Mouse (Mus musculus) left cerebral cortex, adult 2 months (tissue): ENCODE measurements around the gene Syt16. TPM values are rescaled to one million over a fixed set of nuclear protein-coding genes. Genes with fewer than 3 reads are reported as not detected.

Experiments
- DNase-seq, 2 experiments: peaks; one replicate each; pipeline ENCODE4 v3.0.0; 2021 to 2022; ENCODE audit warnings: low spot score in 2 of 2, mixed read lengths in 1 of 2; ENCODE audit errors: extremely low spot score in 1 of 2
- H3K27ac ChIP-seq: fragments of 200-600 bp; 2 replicates; pipeline ENCODE4 v1.8.1; 2022
- H3K4me3 ChIP-seq: fragments of 200-600 bp; 2 replicates; pipeline ENCODE4 v1.8.1; 2022
- CTCF ChIP-seq: fragments of 200-600 bp; IDR thresholded peaks from 2 replicates; pipeline ENCODE4 v1.8.1; 2022; ENCODE audit warnings: antibody characterized with exemption, mild to moderate bottlenecking, moderate library complexity
- intact Hi-C: fragments of 180-260 bp; cut with DNase I; formaldehyde crosslinking; loops from one replicate; pipeline ENCODE4 v1.15.1; 2025
- total RNA-seq, 2 experiments: library from RNA; stranded (reverse); gene quantifications; 2 replicates each; pipeline ENCODE4 v1.2.3; 2021

The Syt16 gene
- total RNA-seq, 2 experiments from 2014 or later, result 78.1 to 82.7 TPM

DNA sequence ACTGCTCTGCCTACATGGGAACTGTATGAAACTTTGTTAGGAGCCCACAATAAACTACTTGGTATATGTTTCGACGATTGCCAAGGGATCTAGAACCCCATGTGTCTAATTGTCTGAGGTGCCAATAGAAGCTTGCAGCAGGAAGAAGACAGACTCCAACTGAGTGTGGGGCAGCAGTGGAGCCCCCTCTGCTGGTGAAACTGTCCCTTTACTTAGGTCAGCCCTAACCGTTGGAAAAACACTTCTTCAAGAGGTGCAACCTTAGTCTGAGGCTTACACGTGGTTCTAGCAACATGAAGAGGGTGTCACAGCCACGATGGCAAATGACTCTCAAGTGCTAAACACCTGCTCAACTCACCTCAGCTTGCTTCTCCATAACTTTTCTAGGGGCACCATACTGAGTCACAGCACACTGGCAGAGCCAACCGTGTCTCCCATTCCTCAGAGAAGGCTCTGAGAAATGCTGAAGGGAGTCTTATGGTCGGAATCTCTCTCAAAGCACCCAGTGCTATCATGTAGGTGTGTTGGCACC, 17.3 kb downstream of the Syt16 start:
- no peak overlapping the region for H3K27ac ChIP-seq
- intact Hi-C loops, result loop anchor here (5.0 to 10.0 kb wide), 2 partner anchors 277 to 450 kb away; no protein-coding TSS in a partner anchor
- TF ChIP-seq CTCF, result peak; percentile 76
- H3K4me3 ChIP-seq, result no peak overlapping the region
- DNase-seq, result peak in 1 of 2 experiments; percentile 37

DNA sequence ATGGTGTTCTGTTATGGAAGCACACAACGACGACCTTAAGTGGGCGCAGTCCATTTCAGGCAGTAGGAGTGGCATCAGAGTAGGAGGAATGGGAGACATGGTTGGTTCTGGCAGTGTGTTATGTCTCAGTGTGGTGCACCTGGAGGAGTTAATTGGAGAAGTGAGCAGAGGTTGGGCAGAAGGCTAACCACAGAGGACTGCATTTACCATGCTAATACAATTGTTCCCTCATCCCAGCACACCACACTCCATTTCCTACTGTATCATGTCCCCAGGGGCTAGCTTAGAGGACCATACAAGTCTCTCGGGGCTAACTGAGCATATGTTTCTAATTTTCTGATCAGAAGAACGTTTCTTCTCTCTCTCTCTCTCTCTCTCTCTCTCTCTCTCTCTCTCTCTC, 18.0 kb downstream of the Syt16 start:
- intact Hi-C loops, result loop anchor here (10.0 kb wide), 1 partner anchor 451 kb away; no protein-coding TSS in a partner anchor
- no peak for TF ChIP-seq CTCF
- no peak overlapping the region for H3K4me3 ChIP-seq
- no peak overlapping the region for H3K27ac ChIP-seq
- DNase-seq, result peak in 1 of 2 experiments; percentile 7

DNA sequence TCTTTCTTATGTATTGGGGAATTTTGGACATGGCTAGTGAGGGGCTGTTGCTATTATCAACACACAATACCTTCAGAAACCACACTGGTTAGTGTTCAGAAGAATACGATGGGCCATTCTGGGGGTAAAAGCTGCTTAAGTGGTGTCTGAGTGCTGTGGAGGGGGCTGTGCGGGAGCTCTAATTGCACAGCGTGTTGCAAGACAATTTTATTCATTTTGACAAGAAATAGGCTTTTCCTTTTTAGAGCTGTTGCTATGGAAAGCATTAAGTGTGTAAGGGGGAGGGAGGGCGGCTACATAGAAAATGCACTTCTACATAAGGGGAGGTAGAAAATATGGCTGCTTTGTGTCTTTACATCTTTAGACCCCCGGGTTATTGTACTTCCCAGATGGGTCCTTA, 25.8 kb downstream of the Syt16 start:
- TF ChIP-seq CTCF, result no peak
- intact Hi-C loops, result no loop called here
- peak in 1 of 2 experiments; percentile 6 for DNase-seq

GRCm38 (mm10) chr12:74024912-74025311, 27.5 kb downstream of the Syt16 start:
- intact Hi-C loops, result no loop called here
- peak in 1 of 2 experiments; percentile 10 for DNase-seq
- Histone ChIP-seq H3K4me3 (no peak overlapping the region), H3K27ac (no peak overlapping the region)
- peak; percentile 19 for TF ChIP-seq CTCF

More for the DNA sequence above, 25.8 kb downstream of the Syt16 start:
- Histone ChIP-seq H3K4me3 (no peak overlapping the region), H3K27ac (no peak overlapping the region)

GRCm38 (mm10) chr12:74043225-74043624, 45.8 kb downstream of the Syt16 start:
- Histone ChIP-seq H3K27ac (no peak overlapping the region), H3K4me3 (no peak overlapping the region)
- TF ChIP-seq CTCF, result no peak
- intact Hi-C loops, result no loop called here
- DNase-seq, result no peak

DNA sequence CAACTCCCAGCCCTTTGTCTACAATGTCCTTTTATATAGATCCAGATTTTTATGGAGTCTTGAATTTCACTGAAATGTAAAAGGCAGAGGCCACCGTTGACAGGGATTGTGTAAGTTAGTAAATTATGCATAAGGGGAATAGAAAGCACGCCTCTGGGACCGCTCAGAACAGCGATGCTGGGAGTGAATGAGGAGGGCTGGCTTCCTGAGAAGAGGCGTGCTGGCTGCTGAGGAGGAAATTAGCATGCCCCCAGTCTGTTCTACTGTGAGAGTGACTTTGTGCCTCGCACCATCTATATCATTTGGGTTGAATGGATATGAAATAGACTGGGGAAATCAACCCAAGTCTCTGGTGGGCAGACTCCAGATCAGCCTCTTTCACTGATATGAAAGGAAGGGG, 46.3 kb downstream of the Syt16 start:
- no peak for TF ChIP-seq CTCF
- DNase-seq, result peak in 1 of 2 experiments; percentile 15
- intact Hi-C loops, result no loop called here
- no peak overlapping the region for H3K4me3 ChIP-seq
- no peak overlapping the region for H3K27ac ChIP-seq

DNA sequence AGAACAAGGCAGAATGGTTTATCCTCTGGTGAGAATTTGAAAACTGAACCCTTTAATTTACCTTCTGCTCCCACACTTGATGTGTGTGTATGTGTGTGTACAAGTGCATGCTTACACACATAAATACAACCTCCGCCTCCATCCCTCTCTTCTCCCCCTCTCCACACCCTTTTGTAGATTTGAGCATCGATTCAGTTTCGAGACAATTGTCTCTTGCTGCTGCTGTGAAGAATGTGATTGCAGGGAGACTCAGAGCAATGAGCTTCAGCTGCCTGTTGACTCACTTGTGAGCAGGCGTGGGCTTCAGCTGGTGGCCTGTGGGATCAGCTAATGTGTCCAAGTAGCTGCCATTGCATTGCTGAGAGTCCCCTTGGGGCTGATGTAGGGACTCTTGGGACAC, 46.8 kb downstream of the Syt16 start:
- TF ChIP-seq CTCF, result no peak
- Histone ChIP-seq H3K4me3 (no peak overlapping the region), H3K27ac (no peak overlapping the region)
- intact Hi-C loops, result no loop called here
- DNase-seq, result peak in 1 of 2 experiments; percentile 9

DNA sequence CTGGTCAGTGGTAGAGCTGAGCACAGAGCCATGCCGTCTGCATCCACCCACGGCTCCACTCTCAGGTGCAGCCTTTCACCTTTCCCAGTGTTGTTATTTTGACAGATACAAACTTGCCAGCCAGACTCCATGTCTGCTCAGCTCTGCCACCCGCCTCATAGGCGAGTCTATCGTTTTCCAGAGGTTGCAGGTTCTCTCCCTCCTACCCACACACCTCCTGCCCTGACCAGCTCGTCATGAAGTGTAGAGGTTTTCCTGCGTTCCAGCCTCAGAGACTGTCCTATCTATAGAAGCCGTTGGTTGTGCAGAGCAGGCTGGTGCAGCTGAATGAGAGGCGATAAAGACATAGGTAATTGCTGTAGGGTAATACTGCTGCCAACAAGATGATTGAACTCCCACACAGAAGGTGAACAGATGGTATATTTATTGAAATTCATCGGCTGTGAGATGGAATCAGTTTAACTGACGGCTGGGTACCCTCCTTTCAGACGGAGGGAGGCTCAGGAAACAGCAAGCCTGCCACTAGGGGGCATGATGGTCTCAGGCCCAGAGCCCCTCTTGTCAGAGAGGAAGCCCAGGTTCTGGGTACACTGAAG, 58.0 kb downstream of the Syt16 start:
- TF ChIP-seq CTCF, result peak; percentile 91
- no peak overlapping the region for H3K4me3 ChIP-seq
- peak overlapping the region; percentile 75 for H3K27ac ChIP-seq
- intact Hi-C loops, result loop anchor here (5.0 kb wide), 3 partner anchors 52 to 237 kb away; no protein-coding TSS in a partner anchor
- peak; percentile 80 to 83 for DNase-seq

GRCm38 (mm10) chr12:74056162-74056561, 58.7 kb downstream of the Syt16 start:
- intact Hi-C loops, result loop anchor here (5.0 kb wide), 3 partner anchors 51 to 236 kb away; no protein-coding TSS in a partner anchor
- DNase-seq, result no peak
- Histone ChIP-seq H3K4me3 (no peak overlapping the region), H3K27ac (no peak overlapping the region)
- TF ChIP-seq CTCF, result no peak

- DNase-seq, result no peak
- no peak for TF ChIP-seq CTCF
- intact Hi-C loops, result no loop called here
Measured at GRCm38 (mm10) chr12:74062547-74062946, 65.1 kb downstream of the Syt16 start.

GRCm38 (mm10) chr12:74068912-74069311, 71.5 kb downstream of the Syt16 start:
- TF ChIP-seq CTCF, result no peak
- intact Hi-C loops, result no loop called here
- Histone ChIP-seq H3K27ac (no peak overlapping the region), H3K4me3 (no peak overlapping the region)
- no peak for DNase-seq

More at GRCm38 (mm10) chr12:74062547-74062946, 65.1 kb downstream of the Syt16 start:
- no peak overlapping the region for H3K4me3 ChIP-seq
- H3K27ac ChIP-seq, result peak overlapping the region; percentile 9; the same call in 1 of the 2 replicates

DNA sequence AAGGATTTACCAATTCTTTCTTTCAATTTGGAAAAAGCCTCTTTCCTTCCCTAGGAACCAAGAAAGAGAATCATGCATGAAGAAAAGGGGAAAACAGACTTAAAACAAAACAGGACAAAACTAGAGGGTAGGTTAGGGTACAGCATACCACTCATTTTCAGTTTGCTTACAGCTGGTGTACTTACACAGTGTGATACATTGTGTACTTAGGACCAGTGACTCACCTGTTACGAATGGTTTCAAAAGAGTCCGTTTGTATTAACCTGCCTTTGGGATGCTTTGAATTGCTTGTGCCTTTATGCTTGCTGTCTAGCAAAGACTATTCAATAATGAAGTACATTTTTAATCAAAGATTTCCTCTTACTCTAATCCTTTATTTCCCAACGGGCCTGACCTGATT, 78.1 kb downstream of the Syt16 start:
- intact Hi-C loops, result no loop called here
- no peak for DNase-seq
- no peak for TF ChIP-seq CTCF
- H3K4me3 ChIP-seq, result no peak overlapping the region
- H3K27ac ChIP-seq, result peak overlapping the region; percentile 42; the same call in 1 of the 2 replicates
